Mouse (Mus musculus) Patski (cell line): Measurements from ENCODE around the gene Thop1. TPM values are rescaled to one million over a fixed set of nuclear protein-coding genes. Genes with fewer than 3 reads are reported as not detected.
"Not testable (repeated sequence)": the region's sequence is repeated elsewhere in the genome, so short reads cannot be mapped to it uniquely, and the experiment has no call there.

Source experiments
- ATAC-seq: fragments of 100-300 bp; one replicate; pipeline ENCODE4 v1.8.0; 2021
- CTCF ChIA-PET: fragments of 350-600 bp; sonication (Branson Sonifier 250); formaldehyde crosslinking; loops from one replicate; lab custom pipeline; 2022; ENCODE audit warnings: inconsistent platforms; lab: Charles Lee
- POLR2A ChIA-PET: fragments of 350-600 bp; sonication (Branson Sonifier 250); formaldehyde crosslinking; loops from one replicate; lab custom pipeline; 2022; ENCODE audit warnings: antibody characterized with exemption, inconsistent platforms; lab: Charles Lee
- DNase-seq: peaks from one replicate; pipeline ENCODE4 v3.0.0-alpha.2; 2011; ENCODE audit warnings: low read depth, low spot score
- H3K27me3 ChIP-seq: fragments of 371-371 bp; one replicate; pipeline ENCODE4 v1.5.1; 2021
- CTCF ChIP-seq: fragments of 100-300 bp; IDR thresholded peaks from one replicate; pipeline ENCODE4 v1.5.1; 2021
- in situ Hi-C: fragments of 300-500 bp; cut with MboI; formaldehyde crosslinking; loops from 3 replicates; pipeline ENCODE4 v1.11.1; 2018; ENCODE audit warnings: low pct_unique_long_range_greater_than_20kb, mixed read lengths
- polyA plus RNA-seq: library from polyadenylated mRNA; unstranded; gene quantifications from one replicate; pipeline ENCODE4 v1.2.3, GENCODE M21; 2021

Thop1 gene
- polyA plus RNA-seq, 1 experiment from 2014 or later, result 43.3 TPM

DNA sequence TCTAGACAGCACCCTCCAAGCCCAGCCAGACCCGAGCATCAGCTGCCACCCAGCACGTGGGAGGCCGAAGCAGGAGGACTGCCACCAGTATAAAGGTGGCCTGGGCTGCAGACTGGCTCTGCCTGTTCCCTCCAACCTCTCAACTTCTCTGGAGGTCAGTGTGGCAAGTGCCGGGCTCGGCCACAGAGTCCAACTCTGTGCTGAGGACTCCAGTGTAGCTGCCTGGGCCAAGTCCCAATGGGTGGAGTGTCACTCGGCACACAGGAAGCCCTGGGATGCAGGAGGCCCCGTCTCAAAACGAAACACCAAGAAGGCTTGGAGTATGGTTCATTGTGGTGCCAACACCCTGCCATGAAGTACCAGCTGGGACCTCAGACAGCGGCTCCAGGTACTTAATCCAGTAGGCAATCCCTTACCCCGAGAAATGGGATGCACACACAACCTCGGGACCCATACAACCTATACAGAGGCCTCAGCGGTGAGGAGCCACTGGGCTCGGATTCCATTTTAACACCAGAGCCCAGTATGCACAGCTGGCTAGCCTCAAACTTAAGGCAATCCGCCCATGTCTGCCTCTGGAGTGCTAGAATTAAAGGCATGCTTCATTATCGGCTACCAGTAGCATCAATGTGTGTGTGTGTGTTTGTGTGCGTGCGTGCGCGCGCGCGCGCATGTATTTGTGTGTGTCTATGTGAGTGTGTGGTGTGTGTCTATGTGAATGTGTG is 12.3 kb upstream of the Thop1 start:
- H3K27me3 ChIP-seq, result no peaks in the 10 kb centered on the region
- ChIA-PET POLR2A (interaction anchor here (0.9 kb wide), 1 partner anchor 16 kb away, joined by 4 read pairs; no protein-coding TSS in a partner anchor), CTCF (no interaction called here)
- ATAC-seq (no peak), DNase-seq (no peak)
- in situ Hi-C loops, result no loop called here
- TF ChIP-seq CTCF, result no peak

DNA sequence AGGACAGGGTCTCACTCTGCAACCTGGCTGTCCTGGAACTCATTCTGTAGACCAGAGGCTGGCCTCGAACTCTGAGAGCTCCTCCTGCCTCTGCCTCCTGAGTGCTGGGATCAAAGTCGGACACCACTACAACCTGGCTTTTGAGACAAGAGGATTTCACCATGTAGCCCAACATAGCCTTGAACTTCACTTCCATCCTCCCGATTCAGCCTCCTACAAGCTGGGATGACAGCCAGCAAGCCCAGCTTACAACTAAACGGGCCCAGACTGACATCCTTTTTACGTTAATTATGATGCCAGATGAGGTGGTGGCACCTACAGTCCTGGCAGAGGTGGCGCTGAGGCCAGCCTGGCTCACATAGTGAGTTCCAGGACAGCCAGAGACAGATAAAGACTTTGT is 10.9 kb upstream of the Thop1 start:
- DNase-seq (no peak), ATAC-seq (no peak)
- in situ Hi-C loops, result no loop called here

DNA sequence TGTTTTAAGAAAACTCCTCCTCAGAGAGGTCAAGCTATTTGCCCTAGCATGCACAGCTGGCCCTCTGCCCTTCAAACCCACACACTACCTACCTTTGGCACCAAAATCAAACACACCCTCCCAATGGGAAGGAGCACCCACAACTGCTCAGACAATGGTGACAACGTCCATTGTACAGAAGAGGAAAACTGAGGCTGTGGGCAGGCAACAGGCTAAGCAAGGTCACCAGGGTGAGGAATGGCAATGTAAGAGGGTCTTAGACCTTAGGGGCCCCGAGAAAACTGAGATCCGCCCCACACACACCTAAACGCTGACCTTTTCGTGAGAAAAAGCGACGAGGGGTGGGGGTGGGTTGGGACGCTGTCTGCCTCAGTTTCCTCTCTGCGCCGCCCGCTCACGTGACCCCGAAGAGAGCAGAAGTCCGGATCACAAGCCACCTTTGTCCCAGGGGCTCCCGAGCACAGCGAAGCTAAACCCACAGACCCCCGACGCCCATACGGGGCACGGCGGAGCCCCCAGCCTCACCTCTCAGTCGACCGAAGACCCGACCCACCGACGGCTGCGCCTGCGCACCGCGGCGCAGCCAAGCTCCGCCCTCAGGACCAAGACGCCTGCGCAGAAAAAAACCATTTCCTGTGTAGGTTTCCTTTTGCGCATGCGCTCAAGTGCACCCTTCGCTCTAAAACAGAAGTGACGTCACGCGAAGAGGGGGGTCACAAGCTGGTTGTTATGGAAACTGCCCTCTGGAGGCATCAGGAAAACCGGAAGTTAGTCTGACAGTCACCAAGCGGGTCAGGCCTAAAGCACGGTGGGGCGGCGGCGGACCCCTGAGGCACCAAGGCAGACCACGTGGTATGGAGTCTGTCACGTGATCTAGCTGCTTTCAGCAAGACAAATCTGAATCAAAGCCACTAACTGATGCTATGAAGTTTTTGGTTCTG is 10.0 kb upstream of the Thop1 start, which contains the start of gene Sgta:
Sgta (minus strand) TSS at position 579 of the 941 bp plus-strand sequence.
- CTCF ChIA-PET, result interaction anchor here (0.7 to 1.3 kb wide), 2 partner anchors 18 to 21 kb away, joined by 3 to 5 read pairs; no protein-coding TSS in a partner anchor
- no peaks in the 10 kb centered on the region for H3K27me3 ChIP-seq
- DNase-seq (peak; percentile 99), ATAC-seq (peak; percentile 76)
- in situ Hi-C loops, result no loop called here
- POLR2A ChIA-PET, result interaction anchor here (1.0 to 1.3 kb wide), 2 partner anchors 10 to 61 kb away, joined by 3 to 4 read pairs; partner anchors contain the start of gene Thop1
- TF ChIP-seq CTCF, result no peak

More for the DNA sequence above, 10.9 kb upstream of the Thop1 start:
- TF ChIP-seq CTCF, result no peak
- POLR2A ChIA-PET, result interaction anchor here (1.3 kb wide), 1 partner anchor 60 kb away, joined by 4 read pairs; no protein-coding TSS in a partner anchor
- CTCF ChIA-PET, result interaction anchor here (0.6 kb wide), 1 partner anchor 60 kb away, joined by 3 read pairs; no protein-coding TSS in a partner anchor
- H3K27me3 ChIP-seq, result no peaks in the 10 kb centered on the region

DNA sequence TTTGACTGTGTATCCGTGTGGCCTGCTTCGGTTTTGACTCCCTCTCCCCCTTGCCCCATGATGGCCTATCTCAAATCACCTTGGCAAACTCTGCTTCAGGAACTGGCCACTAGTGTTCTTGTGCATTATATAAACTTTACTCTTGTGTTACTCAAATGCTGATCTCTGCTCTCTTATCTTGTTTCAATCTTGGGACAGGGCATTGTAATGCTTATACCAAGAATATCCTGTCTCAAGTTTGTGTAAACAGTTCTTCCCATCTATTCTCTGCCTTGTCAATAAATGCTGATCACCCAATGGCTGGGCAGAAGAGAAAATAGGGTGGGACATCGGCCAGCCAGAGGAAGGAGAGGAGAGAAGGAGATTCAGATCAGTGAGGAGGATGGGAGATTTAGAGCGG is 7.1 kb upstream of the Thop1 start:
- ATAC-seq (no peak), DNase-seq (no peak)
- in situ Hi-C loops, result no loop called here
- ChIA-PET CTCF (no interaction called here), POLR2A (no interaction called here)
- H3K27me3 ChIP-seq, result no peaks in the 10 kb centered on the region
- TF ChIP-seq CTCF, result no peak

DNA sequence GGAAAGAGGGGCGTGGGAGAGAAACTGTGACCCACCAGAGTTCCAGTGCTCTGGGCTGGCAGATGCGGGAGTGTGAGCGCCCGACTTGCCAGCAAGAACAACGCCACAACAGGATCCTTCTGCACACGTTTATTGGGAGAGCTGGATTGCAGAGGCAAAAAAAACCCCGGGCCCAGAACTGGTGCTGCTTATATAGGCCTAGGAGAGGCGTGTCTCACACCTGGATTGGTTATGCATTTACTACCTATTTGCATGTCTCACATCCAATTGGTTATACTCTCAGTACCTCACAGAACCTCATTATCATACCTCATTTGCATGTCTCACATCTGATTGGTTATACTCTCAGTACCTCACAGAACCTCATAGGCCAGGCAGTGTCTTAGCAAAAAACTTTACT is 5.3 kb upstream of the Thop1 start:
- POLR2A ChIA-PET, CTCF ChIA-PET, DNase-seq, H3K27me3 ChIP-seq, in situ Hi-C loops, ATAC-seq: not testable (repeated sequence)

DNA sequence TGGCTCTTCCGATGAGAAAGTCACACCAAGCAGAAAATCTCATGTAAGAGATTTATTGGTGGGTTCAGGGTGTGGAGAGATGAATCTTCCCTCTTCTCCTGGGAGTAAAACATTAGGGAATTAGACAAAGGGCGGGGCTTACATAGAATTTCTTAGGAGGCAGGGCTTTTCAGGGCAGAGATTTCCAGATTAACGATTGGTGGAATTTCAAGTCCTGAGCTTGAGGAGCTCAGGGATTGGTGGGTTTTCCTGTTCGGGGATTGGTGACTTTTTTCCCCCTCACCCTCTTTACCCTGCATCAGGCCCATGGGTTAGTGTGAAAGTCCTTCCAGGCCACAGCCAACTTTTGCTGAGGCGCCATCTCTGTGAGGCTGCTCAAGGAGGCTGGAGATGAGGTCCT is 1.1 kb upstream of the Thop1 start:
- POLR2A ChIA-PET, result interaction anchor here (1.4 kb wide), 1 partner anchor 10 kb away, joined by 3 read pairs; no protein-coding TSS in a partner anchor
- no peak for TF ChIP-seq CTCF
- CTCF ChIA-PET, result interaction anchor here (1.2 to 1.6 kb wide), 2 partner anchors 13 to 70 kb away, joined by 3 read pairs; no protein-coding TSS in a partner anchor
- in situ Hi-C loops, result no loop called here
- H3K27me3 ChIP-seq, result no peaks in the 10 kb centered on the region
- ATAC-seq (no peak), DNase-seq (no peak)

DNA sequence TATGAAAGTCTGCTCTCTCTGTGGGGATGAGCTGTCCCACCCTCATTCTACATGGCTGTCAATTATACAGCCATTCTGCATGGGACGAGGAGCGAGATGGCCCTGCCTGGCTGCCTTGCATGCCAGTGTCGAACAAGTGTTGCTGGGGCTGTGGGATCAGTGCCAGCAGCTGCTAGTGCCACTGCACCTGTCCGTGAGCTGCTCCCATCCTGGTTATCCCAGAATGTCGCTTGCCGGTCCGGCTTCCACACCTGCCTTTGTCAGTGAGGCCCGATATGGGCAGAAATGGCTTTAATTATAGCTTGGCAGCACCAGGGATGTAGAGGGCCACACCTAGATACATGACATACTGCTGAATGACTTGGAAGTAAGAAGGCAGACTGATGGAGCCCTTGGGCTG is 2.5 kb downstream of the Thop1 start:
- ChIA-PET CTCF (interaction anchor here (2.2 kb wide), 1 partner anchor 10 kb away, joined by 8 read pairs; no protein-coding TSS in a partner anchor), POLR2A (no interaction called here)
- in situ Hi-C loops, result loop anchor here (10.0 kb wide), 1 partner anchor 103 kb away; the partner anchor contains the start of gene Eef2
- ATAC-seq (no peak), DNase-seq (no peak)
- no peaks in the 10 kb centered on the region for H3K27me3 ChIP-seq
- TF ChIP-seq CTCF, result no peak

DNA sequence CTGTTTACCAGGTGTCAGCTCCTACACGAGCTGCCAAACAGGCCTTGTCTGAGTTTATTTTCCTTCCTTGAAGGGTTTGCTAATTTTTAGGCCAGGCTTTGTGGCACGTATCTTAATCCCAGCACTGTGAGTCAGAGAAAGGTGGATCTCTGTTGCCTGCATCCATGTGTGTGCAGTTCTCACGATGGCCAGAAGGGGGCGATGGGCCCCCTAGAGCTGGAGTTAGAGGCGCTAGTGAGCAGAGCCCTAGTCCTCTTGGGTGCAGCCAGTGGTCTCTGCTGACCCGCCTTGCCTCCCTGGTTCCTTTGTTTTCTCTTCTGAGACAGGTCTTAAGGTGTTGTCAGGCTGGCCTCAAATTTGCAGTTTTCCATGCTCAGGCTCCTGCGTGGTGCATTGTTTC is 3.6 kb downstream of the Thop1 start:
- no peak for ATAC-seq
- CTCF ChIA-PET, result interaction anchor here (1.4 to 1.6 kb wide), 2 partner anchors 9 to 14 kb away, joined by 3 to 5 read pairs; no protein-coding TSS in a partner anchor

DNA sequence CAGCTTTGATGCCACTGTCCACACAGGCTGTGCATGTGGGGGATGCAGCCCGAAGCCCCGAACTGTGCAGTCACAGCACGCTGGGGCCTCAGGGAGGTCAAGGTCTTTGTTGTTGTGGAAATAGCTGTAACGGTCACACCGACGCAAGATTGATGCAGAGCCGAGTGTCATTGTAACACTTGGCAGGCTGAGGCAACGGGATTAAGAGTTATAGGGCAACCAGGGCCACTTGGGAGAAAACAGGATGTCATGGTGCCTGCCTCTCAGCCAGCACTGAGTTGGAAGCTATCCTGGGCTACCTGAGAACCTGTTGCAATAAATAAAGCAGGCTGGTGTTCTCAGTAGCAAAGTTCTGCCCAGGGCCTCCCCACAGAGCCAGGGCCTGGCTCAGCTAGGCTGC is 5.9 kb downstream of the Thop1 start:
- TF ChIP-seq CTCF, result no peak
- DNase-seq (no peak), ATAC-seq (no peak)
- no peaks in the 10 kb centered on the region for H3K27me3 ChIP-seq
- in situ Hi-C loops, result loop anchor here (10.0 kb wide), 1 partner anchor 99 kb away; the partner anchor contains the start of gene Eef2
- ChIA-PET CTCF (no interaction called here), POLR2A (interaction anchor here (0.6 kb wide), 1 partner anchor 13 kb away, joined by 5 read pairs; no protein-coding TSS in a partner anchor)

More for the DNA sequence above, 3.6 kb downstream of the Thop1 start:
- DNase-seq, result no peak
- TF ChIP-seq CTCF, result no peak
- in situ Hi-C loops, result loop anchor here (10.0 kb wide), 1 partner anchor 101 kb away; the partner anchor contains the start of gene Eef2
- H3K27me3 ChIP-seq, result no peaks in the 10 kb centered on the region
- POLR2A ChIA-PET, result no interaction called here

DNA sequence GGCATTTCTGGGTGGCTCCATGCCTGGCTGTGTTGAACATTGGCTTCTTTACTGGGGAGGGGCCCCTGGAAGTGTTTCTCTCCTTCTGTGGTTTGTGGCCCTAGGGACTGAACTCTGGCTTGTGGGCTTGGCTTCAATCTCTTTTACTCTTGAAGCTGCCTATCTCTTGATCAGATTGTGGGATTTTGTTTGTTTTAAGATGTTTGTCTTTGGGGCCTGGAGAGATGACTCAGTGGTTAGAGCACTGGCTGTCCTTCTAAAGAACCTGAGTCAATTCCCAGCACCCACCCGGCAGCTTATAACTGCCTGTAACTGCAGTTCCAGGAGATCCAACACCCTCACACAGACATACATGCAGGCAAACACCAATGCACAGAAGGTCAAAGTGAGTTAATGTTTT is 6.5 kb downstream of the Thop1 start:
- DNase-seq, result no peak
- no peaks in the 10 kb centered on the region for H3K27me3 ChIP-seq
- in situ Hi-C loops, result loop anchor here (10.0 kb wide), 1 partner anchor 98 kb away; the partner anchor contains the start of gene Eef2
- CTCF ChIA-PET, result no interaction called here
- no peak for TF ChIP-seq CTCF
- POLR2A ChIA-PET, result no interaction called here
- ATAC-seq, result no peak
